Mouse (Mus musculus) liver, adult 2 months (tissue): Measurements from ENCODE around the gene Apbb2. TPM values are rescaled to one million over a fixed set of nuclear protein-coding genes. Genes with fewer than 3 reads are reported as not detected.

Source experiments
- DNase-seq: peaks from one replicate; pipeline ENCODE4 v3.0.0-alpha.2; 2011; ENCODE audit warnings: low read depth, low spot score; ENCODE audit errors: extremely low read depth
- H3K27ac ChIP-seq: fragments of 200-500 bp; replicated peaks from 2 replicates; pipeline ENCODE4 v1.5.1; 2012; ENCODE audit warnings: low read depth, mild to moderate bottlenecking, control low read depth, inconsistent platforms, low read length; ENCODE audit not compliant: insufficient read depth
- H3K27me3 ChIP-seq: fragments of 200-500 bp; 2 replicates; pipeline ENCODE4 v1.6.1; 2012; ENCODE audit warnings: mild to moderate bottlenecking, moderate library complexity, low read length, inconsistent platforms; ENCODE audit not compliant: control insufficient read depth, insufficient read depth
- H3K36me3 ChIP-seq: fragments of 200-500 bp; 2 replicates; pipeline ENCODE4 v1.6.1; 2012; ENCODE audit warnings: low read length, inconsistent platforms; ENCODE audit not compliant: control insufficient read depth, insufficient read depth
- H3K4me1 ChIP-seq: fragments of 200-500 bp; 2 replicates; pipeline ENCODE4 v1.6.1; 2011; ENCODE audit warnings: low read length; ENCODE audit not compliant: control insufficient read depth, insufficient read depth
- H3K4me3 ChIP-seq: fragments of 200-500 bp; 2 replicates; pipeline ENCODE4 v1.5.1; 2011; ENCODE audit warnings: low read depth, mild to moderate bottlenecking, control low read depth, low read length, moderate library complexity; ENCODE audit not compliant: insufficient read depth
- H3K79me2 ChIP-seq: fragments of 200-500 bp; 2 replicates; pipeline ENCODE4 v1.6.1; 2012; ENCODE audit warnings: inconsistent platforms, mild to moderate bottlenecking, low read length, moderate library complexity; ENCODE audit not compliant: control insufficient read depth, insufficient read depth
- H3K9ac ChIP-seq: fragments of 200-500 bp; 2 replicates; pipeline ENCODE4 v1.6.1; 2012; ENCODE audit warnings: low read depth, mild to moderate bottlenecking, control low read depth, inconsistent platforms, low read length
- CTCF ChIP-seq: fragments of 200-500 bp; IDR thresholded peaks from 2 replicates; pipeline ENCODE4 v1.5.1; 2011; ENCODE audit warnings: low read depth, low read length, control low read depth
- POLR2A ChIP-seq: fragments of 200-500 bp; IDR thresholded peaks from 2 replicates; pipeline ENCODE4 v1.6.1; 2011; ENCODE audit warnings: low read length, control low read depth; ENCODE audit not compliant: insufficient read depth; ENCODE audit errors: extremely low read depth
- WGBS: fragments of 180-500 bp; shearing (Covaris S2); methylation state at CpG from one replicate; pipeline ENCODE4 v1.1.7; 2018; 5-methylcytosine and 5-hydroxymethylcytosine counted together
- polyA plus RNA-seq: library from polyadenylated mRNA; depleted of rRNA; stranded (reverse); fragments of >200 nt; gene quantifications from 2 replicates; pipeline ENCODE4 v1.2.3, GENCODE M21; 2012
- total RNA-seq: library from RNA; depleted of rRNA; stranded (reverse); fragments of >200 nt; gene quantifications from 2 replicates; pipeline ENCODE4 v1.2.3, GENCODE M21; 2014

Gene Apbb2
- total and polyA plus RNA-seq, 2 experiments = 1.4 to 5.3 TPM

DNA sequence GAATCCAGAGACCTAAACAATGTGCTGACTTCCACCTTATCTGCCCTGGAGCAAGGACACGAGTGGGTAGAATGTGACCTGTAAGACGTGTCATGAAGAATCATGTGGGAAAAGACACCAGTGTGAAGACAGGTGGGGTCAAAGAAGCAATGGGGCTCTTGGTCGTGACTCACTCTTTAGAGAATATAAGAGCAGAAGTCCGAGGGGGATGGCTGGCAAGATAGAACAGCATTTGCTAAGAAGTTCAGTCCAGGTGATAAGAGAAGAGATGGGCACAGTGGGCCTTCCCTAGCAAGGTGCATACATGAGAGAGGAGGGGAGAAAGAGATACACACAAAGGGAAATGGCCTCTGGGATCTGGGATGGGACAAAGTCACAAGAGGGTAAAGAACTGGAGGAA is 163.8 kb downstream of the Apbb2 start:
- WGBS = 80% methylated on average over 4 of the region's 4 CpGs
- no peak for DNase-seq
- TF ChIP-seq POLR2A (no peak), CTCF (no peak)
- H3K9ac ChIP-seq = no peak overlapping the region
- H3K27ac ChIP-seq = no peak overlapping the region
- no peaks in the 10 kb centered on the region for H3K27me3 ChIP-seq
- H3K4me1 ChIP-seq = peaks cover 7% of the 10 kb centered on the region
- H3K36me3 ChIP-seq = peaks cover 6% of the 10 kb centered on the region
- peaks cover 3% of the 10 kb centered on the region; the same call in 1 of the 2 replicates for H3K79me2 ChIP-seq
- no peak overlapping the region for H3K4me3 ChIP-seq

DNA sequence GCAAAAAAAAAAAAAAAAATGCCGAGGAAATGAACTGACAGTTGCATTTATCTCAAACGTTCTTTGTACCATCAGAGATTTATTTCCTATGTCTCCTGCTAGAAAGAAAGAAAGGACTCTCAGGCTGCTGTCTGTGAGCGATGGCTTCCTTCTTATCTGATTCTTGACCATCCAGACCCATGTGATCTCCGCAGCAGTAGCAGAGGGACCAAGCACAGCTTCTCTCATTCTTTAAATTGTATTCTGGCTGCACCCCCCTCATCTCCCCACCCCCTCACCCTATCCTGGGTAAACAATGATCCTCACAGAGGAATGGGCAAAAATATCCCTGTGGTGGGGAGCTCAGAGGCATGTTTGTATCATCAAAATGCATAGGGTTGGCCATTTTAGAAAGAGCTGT is 165.5 kb downstream of the Apbb2 start:
- Histone ChIP-seq H3K27ac (no peak overlapping the region), H3K4me1 (peaks cover 6% of the 10 kb centered on the region), H3K9ac (no peak overlapping the region), H3K79me2 (peaks cover 3% of the 10 kb centered on the region; the same call in 1 of the 2 replicates), H3K36me3 (peaks cover 8% of the 10 kb centered on the region), H3K4me3 (no peak overlapping the region), H3K27me3 (no peaks in the 10 kb centered on the region)
- WGBS = 55% methylated on average over 4 of the region's 4 CpGs
- no peak for DNase-seq
- TF ChIP-seq POLR2A (no peak), CTCF (no peak)

DNA sequence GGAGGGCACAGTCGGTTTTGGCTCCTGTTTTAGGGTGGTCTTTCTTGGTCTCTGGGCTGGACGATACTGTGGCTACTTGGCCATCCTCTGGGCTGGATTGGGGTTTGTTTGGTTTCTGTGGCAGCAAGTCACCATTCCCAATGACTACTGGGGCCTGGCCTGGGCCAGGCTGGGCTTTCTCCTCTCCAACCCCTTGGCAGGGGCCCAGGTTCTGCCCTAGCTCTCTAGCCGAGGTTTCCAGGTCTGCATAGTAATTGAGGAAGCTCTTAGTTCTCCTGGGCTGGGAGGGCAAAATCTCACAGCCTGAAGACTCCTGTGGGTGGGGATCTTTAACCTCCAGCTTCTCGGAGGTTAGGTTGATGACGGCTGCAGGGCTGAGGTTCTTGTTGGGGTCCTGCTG is 167.0 kb downstream of the Apbb2 start:
- Histone ChIP-seq H3K36me3 (peaks cover 8% of the 10 kb centered on the region), H3K79me2 (peaks cover 3% of the 10 kb centered on the region; the same call in 1 of the 2 replicates), H3K27me3 (no peaks in the 10 kb centered on the region), H3K9ac (no peak overlapping the region), H3K27ac (no peak overlapping the region), H3K4me1 (peaks cover 6% of the 10 kb centered on the region), H3K4me3 (no peak overlapping the region)
- no peak for TF ChIP-seq POLR2A
- no peak for TF ChIP-seq CTCF
- DNase-seq = no peak
- 85% methylated on average over 5 of the region's 5 CpGs for WGBS

DNA sequence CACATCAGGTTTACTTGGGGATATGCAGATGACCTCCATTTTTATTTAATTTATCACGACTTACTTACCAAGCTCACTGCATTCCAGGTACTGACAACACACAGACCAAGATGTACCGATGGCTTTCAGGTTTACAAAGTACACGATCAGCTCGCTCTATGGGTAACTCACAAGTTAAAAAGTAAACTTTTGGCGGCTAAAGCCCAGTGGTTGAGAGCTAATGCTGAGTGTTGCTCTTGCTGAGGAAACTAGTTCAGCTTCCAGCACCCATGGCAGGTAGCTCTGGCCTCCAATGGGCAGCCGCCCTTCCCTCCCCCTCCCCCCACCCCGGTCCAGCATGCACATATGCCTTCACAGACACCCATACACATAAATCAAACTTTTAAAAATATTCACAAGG is 173.1 kb downstream of the Apbb2 start:
- H3K36me3 ChIP-seq = peaks cover 5% of the 10 kb centered on the region
- WGBS = 73% methylated on average over 7 of the region's 7 CpGs

DNA sequence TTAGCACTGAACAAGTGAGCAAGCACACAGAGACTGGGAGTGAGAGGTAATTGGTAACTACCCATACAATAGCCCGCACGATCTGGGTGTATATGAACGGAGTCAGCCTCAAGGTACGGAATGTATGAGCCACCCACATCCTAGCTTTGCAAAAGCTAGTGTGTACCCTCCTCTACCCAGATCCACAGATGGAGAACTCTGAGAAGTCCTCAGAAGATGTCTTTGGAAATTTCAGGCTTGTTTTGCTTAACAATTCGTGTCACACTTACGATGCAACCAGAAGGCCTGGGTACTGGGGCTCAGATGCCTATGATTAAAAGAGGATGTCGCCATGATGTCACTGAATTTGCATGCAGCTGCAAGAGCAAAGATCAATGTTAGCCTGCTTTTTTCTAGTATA is 176.3 kb downstream of the Apbb2 start:
- Histone ChIP-seq H3K9ac (no peak overlapping the region), H3K27me3 (no peaks in the 10 kb centered on the region), H3K36me3 (no peaks in the 10 kb centered on the region), H3K79me2 (peaks cover 3% of the 10 kb centered on the region; the same call in 1 of the 2 replicates), H3K27ac (no peak overlapping the region), H3K4me1 (peaks cover 3% of the 10 kb centered on the region; the same call in 1 of the 2 replicates), H3K4me3 (no peak overlapping the region)
- TF ChIP-seq POLR2A (no peak), CTCF (no peak)
- WGBS = 97% methylated on average over 7 of the region's 7 CpGs
- DNase-seq = no peak

More for the DNA sequence above, 173.1 kb downstream of the Apbb2 start:
- Histone ChIP-seq H3K4me1 (no peaks in the 10 kb centered on the region), H3K4me3 (no peak overlapping the region), H3K9ac (no peak overlapping the region), H3K27ac (no peak overlapping the region), H3K27me3 (no peaks in the 10 kb centered on the region), H3K79me2 (no peaks in the 10 kb centered on the region; the same call in 1 of the 2 replicates)
- no peak for DNase-seq
- no peak for TF ChIP-seq CTCF

DNA sequence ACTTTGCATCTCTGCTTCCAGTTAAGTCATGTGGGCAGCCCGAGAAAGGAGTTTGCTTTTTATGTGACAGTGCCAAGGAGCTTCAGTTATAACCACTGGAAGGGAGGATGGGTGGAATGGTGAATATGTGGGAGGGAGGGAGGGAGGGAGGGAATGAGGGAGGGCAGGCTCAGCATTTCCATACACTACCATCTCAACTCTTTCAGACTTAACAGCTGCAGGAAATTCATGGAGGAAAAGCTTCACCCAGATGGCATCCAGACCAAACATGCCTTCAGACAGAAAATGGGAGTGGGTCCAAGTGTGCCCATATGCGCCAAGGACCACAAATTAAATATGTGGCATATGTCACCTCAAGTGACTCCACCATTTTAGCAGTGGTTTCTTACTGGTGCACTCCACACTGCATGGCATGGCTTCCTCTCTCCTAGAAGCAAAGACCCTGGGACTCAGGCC is 181.8 kb downstream of the Apbb2 start:
- no peaks in the 10 kb centered on the region for H3K36me3 ChIP-seq
- H3K27ac ChIP-seq = no peak overlapping the region
- no peak for TF ChIP-seq CTCF
- no peak for TF ChIP-seq POLR2A
- H3K79me2 ChIP-seq = peaks cover 3% of the 10 kb centered on the region; the same call in 1 of the 2 replicates
- WGBS = 91% methylated on average over 2 of the region's 2 CpGs
- no peaks in the 10 kb centered on the region for H3K27me3 ChIP-seq
- no peak overlapping the region for H3K9ac ChIP-seq
- no peak overlapping the region for H3K4me3 ChIP-seq
- peaks cover 6% of the 10 kb centered on the region; the same call in 1 of the 2 replicates for H3K4me1 ChIP-seq
- no peak for DNase-seq
